Mouse (Mus musculus) midbrain, embryonic 16.5 days (tissue): ENCODE results near the gene Serinc4. TPM values are rescaled to one million over a fixed set of nuclear protein-coding genes. Genes with fewer than 3 reads are reported as not detected.
A peak's percentile ranks its signal among the peaks of the same experiment; 100 is the strongest.
"Not testable (repeated sequence)": the region's sequence is repeated elsewhere in the genome, so short reads cannot be mapped to it uniquely, and the experiment has no call there.

Source experiments
- ATAC-seq: fragments of 200-750 bp; cut with Nextera tagmentation; 2 replicates; pipeline ENCODE4 v1.8.0; 2017; ENCODE audit warnings: moderate TSS enrichment
- H3K27ac ChIP-seq: fragments of 300-500 bp; sonication (generic); 2 replicates; pipeline ENCODE4 v1.5.1; 2014; ENCODE audit warnings: mild to moderate bottlenecking, low read length, mixed read lengths
- H3K27me3 ChIP-seq: fragments of 300-500 bp; sonication (generic); 2 replicates; pipeline ENCODE4 v1.6.1; 2014; ENCODE audit warnings: low read depth, low read length, mixed read lengths; ENCODE audit not compliant: control insufficient read depth, insufficient read depth
- H3K36me3 ChIP-seq: fragments of 300-500 bp; sonication (generic); 2 replicates; pipeline ENCODE4 v1.6.1; 2014; ENCODE audit warnings: mild to moderate bottlenecking, low read length, moderate library complexity, mixed read lengths; ENCODE audit not compliant: control insufficient read depth, insufficient read depth
- H3K4me1 ChIP-seq: fragments of 300-500 bp; sonication (generic); 2 replicates; pipeline ENCODE4 v1.6.1; 2014; ENCODE audit warnings: mild to moderate bottlenecking, low read length, mixed read lengths; ENCODE audit not compliant: control insufficient read depth, insufficient read depth
- H3K4me2 ChIP-seq: fragments of 300-500 bp; sonication (generic); 2 replicates; pipeline ENCODE4 v1.6.1; 2014; ENCODE audit warnings: mild to moderate bottlenecking, low read length, mixed read lengths
- H3K4me3 ChIP-seq: fragments of 300-500 bp; sonication (generic); 2 replicates; pipeline ENCODE4 v1.5.1; 2014; ENCODE audit warnings: low read depth, mild to moderate bottlenecking, low read length, moderate library complexity, mixed read lengths
- H3K9ac ChIP-seq: fragments of 300-500 bp; sonication (generic); 2 replicates; pipeline ENCODE4 v1.6.1; 2014; ENCODE audit warnings: low read depth, low read length, mixed read lengths
- H3K9me3 ChIP-seq: fragments of 300-500 bp; sonication (generic); replicated peaks from 2 replicates; pipeline ENCODE4 v1.6.1; 2014; ENCODE audit warnings: mild to moderate bottlenecking, low read length, mixed read lengths; ENCODE audit not compliant: control insufficient read depth, poor library complexity, severe bottlenecking
- WGBS: fragments of 180-500 bp; shearing (Covaris S2); extraction: QIAGEN DNeasy Blood & Tissue Kit; methylation state at CpG from one replicate; pipeline ENCODE4 v1.1.7; 2014; 5-methylcytosine and 5-hydroxymethylcytosine counted together
- polyA plus RNA-seq: library from polyadenylated mRNA; unstranded; fragments of >200 nt; fragmentation: Nextera tagmentation; extraction: Ambion mirVana; gene quantifications from 2 replicates; pipeline ENCODE4 v1.2.1, GENCODE M21; 2015

The Serinc4 gene
- polyA plus RNA-seq: 1.6 and 1.7 TPM in 2 replicates

- no peaks in the 10 kb centered on the region; the same call in 1 of the 2 replicates for H3K36me3 ChIP-seq
Observed at GRCm38 (mm10) chr2:121456692-121457642, at the start of gene Serinc4. Gene Serinc4, minus strand, starts transcription at chr2:121456781.

DNA sequence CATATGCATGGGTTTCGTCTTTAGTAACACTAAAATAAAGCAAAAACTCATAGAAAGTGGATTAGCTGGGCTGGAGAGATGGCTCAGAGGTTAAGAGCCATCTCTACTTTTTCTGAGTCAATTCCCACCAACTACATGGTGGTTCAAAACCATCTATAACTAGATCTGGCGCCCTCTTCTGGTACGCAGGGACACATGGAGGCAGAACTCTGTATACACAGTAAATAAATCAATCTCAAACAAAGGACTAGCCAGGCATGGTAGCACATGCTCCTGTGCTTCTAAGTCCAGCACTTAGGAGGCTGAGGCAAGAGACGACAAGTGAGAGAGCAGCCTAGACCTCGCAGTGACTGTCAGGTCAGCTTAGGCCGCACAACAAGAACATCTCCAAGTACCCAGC, 45.0 kb upstream of the Serinc4 start:
- WGBS: 75% methylated on average over 1 of the region's 6 CpGs
- H3K9ac ChIP-seq, H3K27me3 ChIP-seq, H3K4me3 ChIP-seq, H3K36me3 ChIP-seq, H3K4me1 ChIP-seq, H3K4me2 ChIP-seq, H3K9me3 ChIP-seq, ATAC-seq, H3K27ac ChIP-seq: not testable (repeated sequence)

More at GRCm38 (mm10) chr2:121456692-121457642, at the start of gene Serinc4:
- peak; percentile 93 for ATAC-seq
- Histone ChIP-seq H3K9me3 (no peaks in the 10 kb centered on the region), H3K27me3 (no peaks in the 10 kb centered on the region), H3K4me3 (peak within 1 kb of the TSS; percentile 69), H3K9ac (peak within 1 kb of the TSS; percentile 61), H3K27ac (peak within 1 kb of the TSS; percentile 78), H3K4me2 (peak within 1 kb of the TSS; percentile 74), H3K4me1 (peaks cover 13% of the 10 kb centered on the region)
- 2% methylated on average over 41 of the region's 41 CpGs for whole genome bisulfite sequencing

DNA sequence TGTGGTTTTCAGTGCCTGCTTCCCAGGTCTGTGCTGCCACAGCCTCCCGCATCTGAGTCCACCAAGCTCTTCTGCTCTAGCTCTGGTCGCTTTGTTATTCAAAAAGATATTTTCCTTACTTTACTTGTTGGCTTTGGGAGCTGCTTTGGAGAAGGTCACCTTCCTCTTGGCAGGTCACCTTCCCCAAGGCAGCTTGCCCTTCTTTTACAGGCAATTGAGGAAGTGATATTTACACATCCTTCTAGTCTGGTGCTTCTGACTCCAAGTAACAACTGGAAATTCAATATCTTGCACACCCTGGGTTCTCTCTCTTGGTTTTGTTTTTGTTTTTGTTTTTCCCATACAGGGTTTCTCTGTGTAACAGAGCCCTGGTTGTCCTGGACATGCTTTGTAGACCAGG, 27.8 kb upstream of the Serinc4 start:
- H3K4me3 ChIP-seq, H3K4me1 ChIP-seq, ATAC-seq, H3K9ac ChIP-seq, H3K27me3 ChIP-seq, H3K27ac ChIP-seq, H3K4me2 ChIP-seq, H3K9me3 ChIP-seq, H3K36me3 ChIP-seq: not testable (repeated sequence)
- WGBS: 75% methylated on average over 1 of the region's 2 CpGs

- Histone ChIP-seq H3K4me2 (no peak overlapping the region), H3K4me1 (no peaks in the 10 kb centered on the region), H3K27me3 (no peaks in the 10 kb centered on the region), H3K9me3 (no peaks in the 10 kb centered on the region), H3K4me3 (no peak overlapping the region), H3K27ac (0 out of 2 replicates have a peak overlapping the region, but pooled peaks have one; percentile 11), H3K9ac (no peak overlapping the region), H3K36me3 (no peaks in the 10 kb centered on the region)
- no peak for ATAC-seq
- 44% methylated on average over 8 of the region's 8 CpGs for WGBS
Observed at GRCm38 (mm10) chr2:121483576-121483975, 27.0 kb upstream of the Serinc4 start.

DNA sequence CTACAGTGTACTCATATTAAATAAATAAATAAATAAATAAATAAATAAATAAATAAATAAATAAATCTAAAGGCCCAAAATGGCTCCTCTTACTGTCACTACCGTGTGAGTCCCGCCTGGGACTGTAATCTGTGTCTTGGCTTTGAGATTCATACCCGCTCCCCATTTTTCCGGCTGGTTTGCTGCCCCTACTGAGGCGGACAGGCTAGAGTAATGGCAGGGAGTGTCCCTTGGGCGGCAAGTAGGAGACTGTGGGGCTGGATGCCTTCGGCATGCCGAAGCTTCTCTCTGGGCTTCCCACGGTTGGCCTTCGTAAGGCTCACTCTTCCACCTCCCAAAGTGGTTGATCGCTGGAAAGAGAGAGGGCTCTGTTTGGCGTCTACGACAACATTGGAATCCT, 24.3 kb upstream of the Serinc4 start:
- H3K9ac ChIP-seq, H3K36me3 ChIP-seq, ATAC-seq, H3K4me3 ChIP-seq, H3K9me3 ChIP-seq, H3K4me1 ChIP-seq, H3K27me3 ChIP-seq, H3K4me2 ChIP-seq, H3K27ac ChIP-seq: not testable (repeated sequence)
- 87% methylated on average over 13 of the region's 13 CpGs for WGBS

GRCm38 (mm10) chr2:121480498-121480897, 23.9 kb upstream of the Serinc4 start:
- Histone ChIP-seq H3K4me3 (no peak overlapping the region), H3K4me2 (no peak overlapping the region), H3K4me1 (no peaks in the 10 kb centered on the region), H3K27ac (no peak overlapping the region), H3K36me3 (no peaks in the 10 kb centered on the region), H3K9me3 (no peaks in the 10 kb centered on the region), H3K9ac (no peak overlapping the region), H3K27me3 (no peaks in the 10 kb centered on the region)
- 67% methylated on average over 3 of the region's 3 CpGs for WGBS
- ATAC-seq: no peak

DNA sequence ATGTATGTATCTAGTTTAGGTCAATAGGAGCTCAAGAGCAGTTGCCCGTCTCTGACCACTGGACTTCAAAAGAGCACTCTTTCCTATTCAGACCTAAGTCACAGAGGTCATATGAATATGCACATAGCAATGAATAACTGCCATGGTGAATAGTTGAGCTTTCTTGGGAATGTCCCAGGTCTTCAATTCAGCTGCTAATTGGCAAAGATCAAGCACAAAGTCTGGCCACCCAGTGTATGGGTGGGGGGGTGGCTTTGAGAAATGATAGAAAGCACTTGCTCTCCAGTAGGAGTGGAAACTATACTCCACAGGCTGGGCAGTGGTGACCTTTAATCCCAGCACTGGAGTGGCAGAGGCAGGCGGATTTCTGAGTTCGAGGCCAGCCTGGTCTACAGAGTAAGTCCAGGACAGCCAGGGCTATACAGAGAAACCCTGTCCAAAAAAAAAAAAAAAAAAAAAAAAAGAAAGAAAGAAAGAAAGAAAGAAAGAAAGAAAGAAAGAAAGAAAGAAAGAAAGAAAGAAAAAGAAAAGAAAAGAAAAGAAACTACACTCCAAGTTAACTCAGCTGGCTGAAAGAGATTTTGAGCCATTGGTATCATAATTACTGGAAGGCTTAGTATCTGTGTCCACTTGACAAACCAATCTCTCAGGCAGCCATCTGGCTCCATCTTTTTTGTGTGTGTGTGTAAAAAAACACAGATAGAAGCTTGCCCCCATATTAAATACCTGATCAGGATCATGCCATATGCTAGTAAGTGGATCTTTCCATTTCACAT, 21.1 kb upstream of the Serinc4 start:
- Histone ChIP-seq H3K27me3 (no peaks in the 10 kb centered on the region), H3K9me3 (no peaks in the 10 kb centered on the region), H3K4me3 (no peak overlapping the region), H3K36me3 (no peaks in the 10 kb centered on the region), H3K27ac (no peak overlapping the region), H3K4me1 (peaks cover 2% of the 10 kb centered on the region; the same call in 1 of the 2 replicates), H3K4me2 (no peak overlapping the region), H3K9ac (no peak overlapping the region)
- 83% methylated on average over 3 of the region's 3 CpGs for WGBS
- no peak for ATAC-seq

DNA sequence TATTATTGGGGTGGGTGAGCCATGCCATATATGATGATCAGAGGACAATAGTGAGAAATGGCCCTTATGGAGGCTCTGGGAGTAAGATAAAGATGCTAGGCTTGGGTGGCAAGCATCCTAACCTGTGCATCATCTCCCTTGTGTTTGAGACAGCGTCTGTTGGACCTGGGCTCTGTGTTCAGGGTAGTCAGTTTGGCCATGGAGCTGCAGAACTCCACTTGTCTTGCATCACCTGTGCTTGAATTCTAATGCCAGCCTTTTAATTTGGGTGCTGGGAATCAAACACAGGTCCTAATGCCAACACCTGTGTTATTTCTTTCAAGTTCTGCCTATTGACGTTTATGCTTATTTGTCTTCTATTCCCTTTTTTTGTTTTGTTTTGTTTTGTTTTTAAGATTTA, 18.7 kb upstream of the Serinc4 start:
- H3K4me3 ChIP-seq, ATAC-seq, H3K4me1 ChIP-seq, H3K9ac ChIP-seq, H3K4me2 ChIP-seq, H3K27ac ChIP-seq, H3K27me3 ChIP-seq, H3K36me3 ChIP-seq, H3K9me3 ChIP-seq: not testable (repeated sequence)
- 95% methylated on average over 2 of the region's 2 CpGs for WGBS

GRCm38 (mm10) chr2:121474180-121474535, 17.6 kb upstream of the Serinc4 start:
- Histone ChIP-seq H3K36me3 (no peaks in the 10 kb centered on the region), H3K27ac (peak overlapping the region; percentile 31), H3K4me1 (peaks cover 2% of the 10 kb centered on the region; the same call in 1 of the 2 replicates), H3K27me3 (no peaks in the 10 kb centered on the region), H3K4me2 (peak overlapping the region; percentile 50), H3K9me3 (no peaks in the 10 kb centered on the region), H3K4me3 (peak overlapping the region; percentile 47), H3K9ac (peak overlapping the region; percentile 50; the same call in 1 of the 2 replicates)
- no peak for ATAC-seq
- 39% methylated on average over 8 of the region's 8 CpGs for WGBS
